Mouse (Mus musculus) stomach, embryonic 14.5 days (tissue): ENCODE results near the gene Dmap1. TPM values are rescaled to one million over a fixed set of nuclear protein-coding genes. Genes with fewer than 3 reads are reported as not detected.

ENCODE experiments used
- ATAC-seq: fragments of 200-750 bp; cut with Nextera tagmentation; 2 replicates; pipeline ENCODE4 v1.8.0; 2017; ENCODE audit warnings: low read depth, moderate TSS enrichment; ENCODE audit not compliant: insufficient number of reproducible peaks, insufficient read depth, low FRiP score
- H3K27ac ChIP-seq: fragments of 300-500 bp; sonication (generic); 2 replicates; pipeline ENCODE4 v1.5.1; 2014; ENCODE audit warnings: mild to moderate bottlenecking, low read length, moderate library complexity, mixed read lengths
- H3K27me3 ChIP-seq: fragments of 300-500 bp; sonication (generic); 2 replicates; pipeline ENCODE4 v1.6.1; 2014; ENCODE audit warnings: low read length, control low read depth, mixed read lengths; ENCODE audit not compliant: control insufficient read depth, insufficient read depth
- H3K36me3 ChIP-seq: fragments of 300-500 bp; sonication (generic); 2 replicates; pipeline ENCODE4 v1.6.1; 2014; ENCODE audit warnings: mild to moderate bottlenecking, control low read depth, low read length, moderate library complexity, mixed read lengths; ENCODE audit not compliant: control insufficient read depth, insufficient read depth
- H3K4me1 ChIP-seq: fragments of 300-500 bp; sonication (generic); 2 replicates; pipeline ENCODE4 v1.6.1; 2014; ENCODE audit warnings: low read length, control low read depth, mixed read lengths; ENCODE audit not compliant: control insufficient read depth, insufficient read depth
- H3K4me2 ChIP-seq: fragments of 300-500 bp; sonication (generic); replicated peaks from 2 replicates; pipeline ENCODE4 v1.6.1; 2014; ENCODE audit warnings: low read depth, low read length, control low read depth
- H3K4me3 ChIP-seq: fragments of 300-500 bp; sonication (generic); 2 replicates; pipeline ENCODE4 v1.5.1; 2014; ENCODE audit warnings: low read depth, low read length, control low read depth
- H3K9ac ChIP-seq: fragments of 300-500 bp; sonication (generic); replicated peaks from 2 replicates; pipeline ENCODE4 v1.6.1; 2014; ENCODE audit warnings: low read depth, mild to moderate bottlenecking, control low read depth, low read length, moderate library complexity, mixed read lengths
- H3K9me3 ChIP-seq: fragments of 300-500 bp; sonication (generic); 2 replicates; pipeline ENCODE4 v1.6.1; 2016; ENCODE audit warnings: low read depth, low read length, control low read depth; ENCODE audit not compliant: control insufficient read depth
- WGBS: fragments of 180-500 bp; shearing (Covaris S2); extraction: QIAGEN DNeasy Blood & Tissue Kit; methylation state at CpG from one replicate; pipeline ENCODE4 v1.1.7; 2014; 5-methylcytosine and 5-hydroxymethylcytosine counted together
- polyA plus RNA-seq: library from polyadenylated mRNA; unstranded; fragments of >200 nt; fragmentation: Nextera tagmentation; extraction: Ambion mirVana; gene quantifications from 2 replicates; pipeline ENCODE4 v1.2.1, GENCODE M21; 2014

The Dmap1 gene
- polyA plus RNA-seq, 1 experiment from 2014 or later, result 67.9 TPM

- peaks cover 6% of the 10 kb centered on the region; the same call in 1 of the 2 replicates for H3K4me1 ChIP-seq
- peak overlapping the region; percentile 84; the same call in 1 of the 2 replicates for H3K9ac ChIP-seq
- H3K4me2 ChIP-seq, result peak overlapping the region; percentile 83
- H3K27me3 ChIP-seq, result no peaks in the 10 kb centered on the region
- no peak for ATAC-seq
- peaks cover 24% of the 10 kb centered on the region for H3K36me3 ChIP-seq
- H3K27ac ChIP-seq, result no peak overlapping the region
- H3K9me3 ChIP-seq, result no peaks in the 10 kb centered on the region
- H3K4me3 ChIP-seq, result peak overlapping the region; percentile 71
Measured at GRCm38 (mm10) chr4:117682463-117682862, 390 bp upstream of the Dmap1 start.

DNA sequence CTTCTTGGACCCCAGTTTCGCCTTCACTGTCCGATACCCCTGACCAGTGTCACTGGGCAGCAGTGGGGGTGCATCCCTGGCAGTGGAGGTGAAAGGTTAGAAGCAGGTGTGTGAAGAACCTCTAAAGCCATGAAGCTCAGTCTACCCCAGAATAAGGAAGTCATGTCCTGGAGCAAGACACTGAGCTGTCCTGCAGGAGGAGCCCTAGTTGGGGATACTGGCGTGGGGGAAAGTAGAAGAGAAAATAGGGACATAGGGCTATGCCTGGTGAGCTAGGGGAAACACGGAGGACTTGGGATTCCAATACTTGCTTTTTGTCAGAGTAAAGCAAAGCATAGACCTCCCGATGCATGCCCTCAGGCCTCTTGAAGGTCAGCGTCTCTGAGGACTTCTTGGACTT, 1.1 kb downstream of the Dmap1 start:
- Histone ChIP-seq H3K9ac (no peak overlapping the region), H3K4me1 (peaks cover 6% of the 10 kb centered on the region; the same call in 1 of the 2 replicates), H3K27me3 (no peaks in the 10 kb centered on the region), H3K9me3 (no peaks in the 10 kb centered on the region), H3K4me3 (peak overlapping the region; percentile 71; the same call in 1 of the 2 replicates), H3K4me2 (peak overlapping the region; percentile 83), H3K27ac (no peak overlapping the region), H3K36me3 (peaks cover 37% of the 10 kb centered on the region)
- no peak for ATAC-seq
- 75% methylated on average over 6 of the region's 6 CpGs for WGBS

GRCm38 (mm10) chr4:117676903-117677302, 5.2 kb downstream of the Dmap1 start:
- Histone ChIP-seq H3K4me1 (peaks cover 6% of the 10 kb centered on the region; the same call in 1 of the 2 replicates), H3K4me3 (no peak overlapping the region), H3K27me3 (no peaks in the 10 kb centered on the region), H3K36me3 (peaks cover 66% of the 10 kb centered on the region), H3K9ac (no peak overlapping the region), H3K9me3 (no peaks in the 10 kb centered on the region), H3K4me2 (no peak overlapping the region), H3K27ac (no peak overlapping the region)
- ATAC-seq, result no peak
- 28% methylated on average over 3 of the region's 3 CpGs for WGBS

GRCm38 (mm10) chr4:117673901-117674300, 8.2 kb downstream of the Dmap1 start:
- no peaks in the 10 kb centered on the region for H3K9me3 ChIP-seq
- H3K4me1 ChIP-seq, result no peaks in the 10 kb centered on the region
- no peak overlapping the region for H3K27ac ChIP-seq
- WGBS, result 87% methylated on average over 3 of the region's 3 CpGs
- H3K4me2 ChIP-seq, result no peak overlapping the region
- no peak overlapping the region for H3K9ac ChIP-seq
- peaks cover 56% of the 10 kb centered on the region for H3K36me3 ChIP-seq
- no peak for ATAC-seq
- no peaks in the 10 kb centered on the region for H3K27me3 ChIP-seq
- H3K4me3 ChIP-seq, result no peak overlapping the region

DNA sequence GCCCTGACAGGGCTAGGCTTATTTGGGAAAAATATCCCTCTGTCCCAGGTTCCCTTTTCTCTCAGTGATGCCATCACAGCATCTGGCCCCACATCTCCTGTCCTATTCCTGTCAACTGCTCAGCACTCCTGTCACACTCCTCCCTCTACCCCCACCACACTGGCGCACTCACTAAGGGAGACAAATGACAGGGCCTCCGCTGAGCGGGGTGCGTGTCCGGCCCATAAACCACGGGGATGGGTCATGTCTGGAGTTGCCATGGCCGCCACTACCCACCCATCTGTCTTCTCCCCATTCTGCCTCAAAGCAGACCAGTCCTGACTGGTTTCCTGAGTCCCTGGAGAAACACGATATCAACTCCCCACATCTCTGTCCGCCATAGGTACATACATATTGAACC, 10.0 kb downstream of the Dmap1 start:
- ATAC-seq, result no peak

DNA sequence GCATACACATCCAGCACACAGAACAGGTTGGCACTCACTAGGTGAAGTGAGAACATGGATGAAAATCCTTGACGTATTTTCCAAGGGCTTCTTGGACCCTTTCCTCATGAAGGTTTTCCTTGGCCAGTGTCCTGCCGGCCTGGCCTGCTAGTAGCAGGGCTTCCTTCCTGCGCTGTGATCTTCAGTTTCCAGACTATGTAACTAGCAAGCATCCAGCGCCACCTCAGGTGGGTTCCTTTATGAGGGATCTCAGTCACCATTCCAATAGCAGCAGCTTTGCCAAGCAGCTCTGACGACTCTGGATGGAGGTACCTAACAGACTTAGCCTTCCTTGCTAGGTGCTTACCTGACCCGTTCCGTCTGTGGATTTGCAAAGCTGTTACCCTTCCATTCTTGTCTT, 12.2 kb downstream of the Dmap1 start:
- H3K4me1 ChIP-seq, result no peaks in the 10 kb centered on the region
- no peak overlapping the region for H3K4me2 ChIP-seq
- H3K27ac ChIP-seq, result no peak overlapping the region
- H3K4me3 ChIP-seq, result no peak overlapping the region
- no peak overlapping the region for H3K9ac ChIP-seq
- H3K9me3 ChIP-seq, result no peaks in the 10 kb centered on the region
- no peak for ATAC-seq
- WGBS, result 75% methylated on average over 7 of the region's 7 CpGs
- peaks cover 19% of the 10 kb centered on the region for H3K36me3 ChIP-seq
- no peaks in the 10 kb centered on the region for H3K27me3 ChIP-seq

More for the DNA sequence above, 10.0 kb downstream of the Dmap1 start:
- H3K27ac ChIP-seq, result no peak overlapping the region
- no peak overlapping the region for H3K9ac ChIP-seq
- H3K4me1 ChIP-seq, result no peaks in the 10 kb centered on the region
- no peak overlapping the region for H3K4me2 ChIP-seq
- H3K9me3 ChIP-seq, result no peaks in the 10 kb centered on the region
- H3K27me3 ChIP-seq, result no peaks in the 10 kb centered on the region
- peaks cover 38% of the 10 kb centered on the region for H3K36me3 ChIP-seq
- H3K4me3 ChIP-seq, result no peak overlapping the region
- 80% methylated on average over 9 of the region's 9 CpGs for WGBS

- no peak for ATAC-seq
- Histone ChIP-seq H3K4me1 (no peaks in the 10 kb centered on the region), H3K36me3 (no peaks in the 10 kb centered on the region; the same call in 1 of the 2 replicates), H3K27me3 (no peaks in the 10 kb centered on the region), H3K4me2 (no peak overlapping the region), H3K27ac (no peak overlapping the region), H3K4me3 (no peak overlapping the region), H3K9ac (no peak overlapping the region), H3K9me3 (no peaks in the 10 kb centered on the region)
- WGBS, result 76% methylated on average over 8 of the region's 8 CpGs
Measured at GRCm38 (mm10) chr4:117666054-117666453, 16.0 kb downstream of the Dmap1 start.

GRCm38 (mm10) chr4:117665531-117665930, 16.5 kb downstream of the Dmap1 start:
- no peak for ATAC-seq
- WGBS, result 85% methylated on average over 7 of the region's 7 CpGs
- H3K9me3 ChIP-seq, result no peaks in the 10 kb centered on the region

More at GRCm38 (mm10) chr4:117665531-117665930, 16.5 kb downstream of the Dmap1 start:
- Histone ChIP-seq H3K9ac (no peak overlapping the region), H3K4me3 (no peak overlapping the region), H3K27me3 (no peaks in the 10 kb centered on the region), H3K27ac (no peak overlapping the region), H3K4me1 (no peaks in the 10 kb centered on the region), H3K36me3 (no peaks in the 10 kb centered on the region; the same call in 1 of the 2 replicates), H3K4me2 (no peak overlapping the region)
